Mouse (Mus musculus) hindbrain, embryonic 13.5 days (tissue): ENCODE measurements around the gene Crebrf. TPM values are rescaled to one million over a fixed set of nuclear protein-coding genes. Genes with fewer than 3 reads are reported as not detected.
A peak's percentile ranks its signal among the peaks of the same experiment; 100 is the strongest.

Experiments
- ATAC-seq: fragments of 200-750 bp; cut with Nextera tagmentation; 2 replicates; pipeline ENCODE4 v1.8.0; 2017; ENCODE audit warnings: moderate TSS enrichment; ENCODE audit not compliant: low FRiP score
- H3K27ac ChIP-seq: fragments of 300-500 bp; sonication (generic); 2 replicates; pipeline ENCODE4 v1.5.1; 2015; ENCODE audit warnings: inconsistent platforms, mild to moderate bottlenecking, moderate library complexity
- H3K27me3 ChIP-seq: fragments of 300-500 bp; sonication (generic); 2 replicates; pipeline ENCODE4 v1.6.1; 2015; ENCODE audit warnings: mild to moderate bottlenecking, inconsistent platforms
- H3K36me3 ChIP-seq: fragments of 300-500 bp; sonication (generic); 2 replicates; pipeline ENCODE4 v1.6.1; 2015; ENCODE audit warnings: mild to moderate bottlenecking, inconsistent platforms
- H3K4me1 ChIP-seq: fragments of 300-500 bp; sonication (generic); replicated peaks from 2 replicates; pipeline ENCODE4 v1.6.1; 2015; ENCODE audit warnings: inconsistent platforms
- H3K4me2 ChIP-seq: fragments of 300-500 bp; sonication (generic); 2 replicates; pipeline ENCODE4 v1.6.1; 2015; ENCODE audit warnings: inconsistent platforms, mild to moderate bottlenecking, moderate library complexity
- H3K4me3 ChIP-seq: fragments of 300-500 bp; sonication (generic); 2 replicates; pipeline ENCODE4 v1.5.1; 2015; ENCODE audit warnings: mild to moderate bottlenecking, inconsistent platforms
- H3K9ac ChIP-seq: fragments of 300-500 bp; sonication (generic); 2 replicates; pipeline ENCODE4 v1.6.1; 2015; ENCODE audit warnings: mild to moderate bottlenecking, inconsistent platforms
- H3K9me3 ChIP-seq: fragments of 300-500 bp; sonication (generic); 2 replicates; pipeline ENCODE4 v1.6.1; 2016; ENCODE audit warnings: inconsistent platforms
- WGBS: fragments of 180-500 bp; shearing (Covaris S2); methylation state at CpG from one replicate; pipeline ENCODE4 v1.1.7; 2015; 5-methylcytosine and 5-hydroxymethylcytosine counted together
- polyA plus RNA-seq: library from polyadenylated mRNA; unstranded; fragments of >200 nt; fragmentation: Nextera tagmentation; extraction: Ambion mirVana; gene quantifications from 2 replicates; pipeline ENCODE4 v1.2.1, GENCODE M21; 2015

Crebrf gene
- 15.2 and 15.3 TPM in 2 replicates for polyA plus RNA-seq

- peak; percentile 87 for ATAC-seq
- Histone ChIP-seq H3K4me1 (peaks cover 13% of the 10 kb centered on the region), H3K4me2 (peak within 1 kb of the TSS; percentile 71), H3K27ac (peak within 1 kb of the TSS; percentile 86), H3K9ac (peak within 1 kb of the TSS; percentile 75), H3K9me3 (no peaks in the 10 kb centered on the region), H3K27me3 (0 out of 2 replicates have a peak, but pooled peaks cover 2% of the 10 kb centered on the region), H3K36me3 (no peaks in the 10 kb centered on the region), H3K4me3 (peak within 1 kb of the TSS; percentile 85)
- WGBS, result under 1% methylated on average over 41 of the region's 41 CpGs
Observed at GRCm38 (mm10) chr17:26715271-26715758, at the start of gene Crebrf. TSS of gene Crebrf (plus strand) at chr17:26715650.

GRCm38 (mm10) chr17:26671268-26671667 lies 44.2 kb upstream of the Crebrf start:
- peaks cover 13% of the 10 kb centered on the region; the same call in 1 of the 2 replicates for H3K27me3 ChIP-seq
- no peaks in the 10 kb centered on the region for H3K36me3 ChIP-seq
- H3K4me2 ChIP-seq, result no peak overlapping the region
- WGBS, result 53% methylated on average over 4 of the region's 4 CpGs
- peaks cover 4% of the 10 kb centered on the region; the same call in 1 of the 2 replicates for H3K4me1 ChIP-seq
- H3K9ac ChIP-seq, result no peak overlapping the region
- H3K27ac ChIP-seq, result no peak overlapping the region
- H3K4me3 ChIP-seq, result no peak overlapping the region
- H3K9me3 ChIP-seq, result no peaks in the 10 kb centered on the region
- ATAC-seq, result no peak

DNA sequence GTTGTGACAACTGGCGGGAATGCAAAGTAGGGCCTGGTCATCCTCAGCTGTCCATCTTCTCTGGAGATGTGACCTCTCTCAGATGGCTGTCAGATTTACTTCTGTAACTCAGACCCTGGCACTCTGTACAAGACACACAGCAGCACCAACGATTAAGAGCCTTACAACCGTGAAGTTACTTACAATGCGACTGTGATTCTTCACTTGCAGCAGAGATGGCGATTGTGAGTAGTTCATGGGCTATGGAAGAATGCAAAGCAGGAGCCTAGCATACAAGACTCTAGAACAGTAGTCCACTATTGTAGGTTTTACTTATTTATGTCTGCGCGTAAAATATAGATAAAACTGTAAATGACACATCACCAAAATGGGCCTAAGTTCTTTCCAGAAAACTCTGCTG lies 39.6 kb upstream of the Crebrf start:
- peak overlapping the region; percentile 78 for H3K4me2 ChIP-seq
- peaks cover 11% of the 10 kb centered on the region; the same call in 1 of the 2 replicates for H3K27me3 ChIP-seq
- peaks cover 10% of the 10 kb centered on the region for H3K36me3 ChIP-seq
- no peaks in the 10 kb centered on the region for H3K9me3 ChIP-seq
- H3K27ac ChIP-seq, result peak overlapping the region; percentile 87
- peak; percentile 62 for ATAC-seq
- 27% methylated on average over 7 of the region's 7 CpGs for WGBS
- peak overlapping the region; percentile 79 for H3K4me3 ChIP-seq
- peaks cover 30% of the 10 kb centered on the region for H3K4me1 ChIP-seq
- H3K9ac ChIP-seq, result peak overlapping the region; percentile 87; the same call in 1 of the 2 replicates

DNA sequence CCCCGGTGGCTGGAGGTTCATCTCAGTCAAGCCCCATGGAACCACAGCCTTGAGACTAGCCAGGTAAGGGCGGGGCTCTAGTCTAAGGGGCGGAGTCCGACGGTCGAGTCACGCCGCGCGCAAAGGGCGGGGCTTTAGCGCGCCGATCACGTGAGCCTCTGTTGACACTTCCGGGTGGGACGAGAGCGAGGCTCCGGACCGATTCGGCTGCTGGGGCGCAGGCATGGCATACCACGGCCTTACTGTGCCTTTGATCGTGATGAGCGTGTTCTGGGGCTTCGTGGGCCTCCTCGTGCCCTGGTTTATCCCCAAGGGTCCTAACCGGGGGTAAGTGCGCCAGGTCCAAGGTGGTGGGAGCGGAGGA lies 39.2 kb upstream of the Crebrf start:
- whole genome bisulfite sequencing, result under 1% methylated on average over 30 of the region's 30 CpGs
- peak overlapping the region; percentile 87 for H3K27ac ChIP-seq

GRCm38 (mm10) chr17:26676616-26677376 lies 38.7 kb upstream of the Crebrf start:
- no peaks in the 10 kb centered on the region for H3K9me3 ChIP-seq
- peak; percentile 93 for ATAC-seq
- H3K27me3 ChIP-seq, result peaks cover 11% of the 10 kb centered on the region; the same call in 1 of the 2 replicates
- H3K4me3 ChIP-seq, result peak overlapping the region; percentile 79
- H3K36me3 ChIP-seq, result peaks cover 12% of the 10 kb centered on the region
- H3K4me2 ChIP-seq, result peak overlapping the region; percentile 78
- H3K9ac ChIP-seq, result peak overlapping the region; percentile 87
- peak overlapping the region; percentile 87 for H3K27ac ChIP-seq
- H3K4me1 ChIP-seq, result peaks cover 30% of the 10 kb centered on the region
- 5% methylated on average over 26 of the region's 26 CpGs for WGBS

More for the DNA sequence above, 39.2 kb upstream of the Crebrf start:
- Histone ChIP-seq H3K4me1 (peaks cover 30% of the 10 kb centered on the region), H3K9ac (peak overlapping the region; percentile 87), H3K9me3 (no peaks in the 10 kb centered on the region), H3K4me3 (peak overlapping the region; percentile 79), H3K4me2 (peak overlapping the region; percentile 78), H3K36me3 (peaks cover 12% of the 10 kb centered on the region), H3K27me3 (peaks cover 11% of the 10 kb centered on the region; the same call in 1 of the 2 replicates)
- peak; percentile 93 for ATAC-seq

DNA sequence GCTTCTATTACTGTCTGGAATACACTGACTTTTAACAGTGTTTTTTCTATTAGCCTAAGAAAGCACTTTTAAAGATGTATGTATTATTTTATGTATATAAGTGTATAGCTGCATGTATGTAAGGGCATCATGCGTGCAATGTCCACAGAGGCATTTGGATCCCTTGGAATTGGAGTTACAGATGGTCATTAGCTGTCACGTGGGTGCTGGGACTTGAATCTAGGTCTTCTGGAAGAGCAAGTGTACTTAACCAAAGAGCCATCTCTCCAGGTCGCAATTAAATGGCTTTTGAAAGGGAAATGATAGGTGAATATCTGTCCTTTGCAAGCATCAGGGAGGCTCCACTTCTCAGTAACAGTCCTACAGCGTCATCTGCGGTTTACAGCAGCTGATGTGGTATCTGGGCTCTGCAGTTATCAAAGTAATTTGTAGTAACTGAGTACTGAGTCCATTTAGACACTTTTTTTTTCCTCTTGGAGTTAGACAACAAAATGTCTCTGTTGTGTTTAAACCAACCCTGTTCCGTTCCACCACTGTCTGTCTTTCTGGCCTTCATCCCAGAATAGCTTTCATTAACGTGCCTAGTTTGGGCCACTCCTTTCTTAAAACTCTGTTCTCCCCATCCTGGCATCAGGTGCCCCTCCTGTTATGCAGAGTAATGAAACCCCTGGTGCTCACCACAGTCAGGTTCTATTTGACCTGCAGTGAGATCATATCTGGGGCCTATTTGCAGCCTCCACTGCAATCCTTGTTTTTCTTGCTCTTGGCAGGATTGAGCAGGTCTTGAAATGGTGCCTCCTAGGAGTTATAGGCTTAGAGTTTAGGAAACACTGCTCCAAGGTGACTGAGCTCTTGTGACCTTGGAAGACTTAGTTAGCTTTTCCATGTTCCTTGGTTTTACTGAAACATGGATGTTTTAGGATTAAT lies 37.5 kb upstream of the Crebrf start:
- ATAC-seq, result no peak
- Histone ChIP-seq H3K27me3 (peaks cover 7% of the 10 kb centered on the region; the same call in 1 of the 2 replicates), H3K36me3 (peaks cover 13% of the 10 kb centered on the region), H3K9ac (peak overlapping the region; percentile 63), H3K9me3 (no peaks in the 10 kb centered on the region), H3K4me2 (peak overlapping the region; percentile 78), H3K4me3 (peak overlapping the region; percentile 79), H3K27ac (no peak overlapping the region), H3K4me1 (peaks cover 30% of the 10 kb centered on the region)
- 90% methylated on average over 7 of the region's 7 CpGs for WGBS

- Histone ChIP-seq H3K9me3 (no peaks in the 10 kb centered on the region), H3K9ac (no peak overlapping the region), H3K27me3 (no peaks in the 10 kb centered on the region), H3K4me1 (peaks cover 25% of the 10 kb centered on the region), H3K27ac (no peak overlapping the region), H3K36me3 (peaks cover 36% of the 10 kb centered on the region), H3K4me2 (no peak overlapping the region), H3K4me3 (no peak overlapping the region)
- ATAC-seq, result no peak
- WGBS, result 95% methylated on average over 6 of the region's 6 CpGs
Observed at GRCm38 (mm10) chr17:26681276-26681675, 34.2 kb upstream of the Crebrf start.

DNA sequence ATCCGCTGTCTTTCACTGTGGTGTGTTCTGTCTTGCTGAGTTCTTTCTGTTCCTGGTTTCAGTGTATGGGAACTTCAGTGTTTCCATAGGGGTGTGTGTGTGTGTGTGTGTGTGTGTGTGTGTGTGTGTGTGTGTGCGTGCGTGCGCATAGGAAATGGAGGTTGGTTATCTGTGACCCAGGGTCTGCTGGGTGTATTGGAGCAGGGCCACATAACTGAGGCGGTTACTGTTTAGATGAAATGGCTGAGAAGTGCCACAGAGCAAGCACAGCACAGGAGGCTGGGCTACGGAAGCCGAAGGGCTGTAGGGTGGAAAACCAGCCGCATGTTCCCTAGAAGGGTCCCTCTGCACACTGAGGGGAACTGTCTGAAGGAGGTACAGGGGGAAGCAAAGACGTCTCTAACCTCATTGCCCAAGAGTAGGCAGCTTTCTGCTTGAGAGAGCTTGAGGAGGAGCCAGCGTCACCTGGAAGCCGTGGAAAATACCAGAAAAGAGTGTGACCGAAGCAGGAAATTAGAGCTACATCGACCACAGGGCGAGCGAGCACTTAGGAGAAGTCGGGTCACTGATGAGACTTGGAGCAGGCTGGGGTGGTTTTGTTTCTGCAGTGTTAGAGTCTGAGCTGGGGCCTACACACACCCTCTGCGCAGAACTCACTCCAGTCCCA lies 29.0 kb upstream of the Crebrf start:
- Histone ChIP-seq H3K9ac (no peak overlapping the region), H3K4me2 (no peak overlapping the region), H3K27ac (no peak overlapping the region), H3K9me3 (no peaks in the 10 kb centered on the region), H3K4me3 (no peak overlapping the region), H3K27me3 (no peaks in the 10 kb centered on the region), H3K36me3 (peaks cover 24% of the 10 kb centered on the region), H3K4me1 (peaks cover 23% of the 10 kb centered on the region)
- ATAC-seq, result no peak
- WGBS, result 92% methylated on average over 16 of the region's 17 CpGs

GRCm38 (mm10) chr17:26688795-26689735 lies 26.4 kb upstream of the Crebrf start:
- peaks cover 13% of the 10 kb centered on the region for H3K36me3 ChIP-seq
- H3K27ac ChIP-seq, result peak overlapping the region; percentile 56
- H3K9me3 ChIP-seq, result no peaks in the 10 kb centered on the region
- ATAC-seq, result no peak
- H3K4me2 ChIP-seq, result no peak overlapping the region
- H3K27me3 ChIP-seq, result no peaks in the 10 kb centered on the region
- 73% methylated on average over 8 of the region's 8 CpGs for WGBS
- H3K9ac ChIP-seq, result peak overlapping the region; percentile 20
- peaks cover 23% of the 10 kb centered on the region for H3K4me1 ChIP-seq
- no peak overlapping the region for H3K4me3 ChIP-seq

DNA sequence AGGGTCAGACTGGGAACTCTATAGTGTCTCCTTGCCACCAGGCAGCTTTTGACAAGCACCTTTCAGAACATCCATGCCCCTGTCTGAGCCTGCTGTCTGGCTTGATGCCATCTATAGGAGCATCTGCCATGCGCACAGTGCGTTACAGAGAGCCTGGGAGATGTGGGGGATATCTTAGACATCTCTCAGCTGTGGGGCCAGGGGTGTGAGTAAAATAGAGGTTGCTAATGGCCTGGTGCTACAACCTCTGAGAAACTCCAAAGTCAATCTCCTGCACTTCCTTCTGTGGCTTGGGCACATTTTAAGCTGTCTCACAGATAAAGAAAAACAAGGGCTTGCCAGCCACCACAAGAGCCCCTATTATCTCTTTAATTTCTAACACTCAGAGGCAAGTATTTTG lies 25.6 kb upstream of the Crebrf start:
- peaks cover 23% of the 10 kb centered on the region for H3K4me1 ChIP-seq
- peak overlapping the region; percentile 56 for H3K27ac ChIP-seq
- no peaks in the 10 kb centered on the region for H3K9me3 ChIP-seq
- peaks cover 6% of the 10 kb centered on the region for H3K36me3 ChIP-seq
- H3K4me3 ChIP-seq, result no peak overlapping the region
- H3K4me2 ChIP-seq, result no peak overlapping the region
- ATAC-seq, result no peak
- 69% methylated on average over 2 of the region's 2 CpGs for WGBS
- no peak overlapping the region; the same call in 1 of the 2 replicates for H3K9ac ChIP-seq
- H3K27me3 ChIP-seq, result no peaks in the 10 kb centered on the region

GRCm38 (mm10) chr17:26690236-26690635 lies 25.2 kb upstream of the Crebrf start:
- Histone ChIP-seq H3K9me3 (no peaks in the 10 kb centered on the region), H3K9ac (no peak overlapping the region), H3K36me3 (peaks cover 3% of the 10 kb centered on the region), H3K27ac (no peak overlapping the region; the same call in 1 of the 2 replicates), H3K4me2 (no peak overlapping the region), H3K27me3 (no peaks in the 10 kb centered on the region), H3K4me3 (no peak overlapping the region), H3K4me1 (peaks cover 23% of the 10 kb centered on the region)
- 88% methylated on average over 5 of the region's 5 CpGs for WGBS
- no peak for ATAC-seq
